Mouse (Mus musculus): ENCODE measurements around the gene Cyp2c50.
"Not testable (repeated sequence)": the region's sequence is repeated elsewhere in the genome, so short reads cannot be mapped to it uniquely, and the experiment has no call there.

Gene Cyp2c50

DNA sequence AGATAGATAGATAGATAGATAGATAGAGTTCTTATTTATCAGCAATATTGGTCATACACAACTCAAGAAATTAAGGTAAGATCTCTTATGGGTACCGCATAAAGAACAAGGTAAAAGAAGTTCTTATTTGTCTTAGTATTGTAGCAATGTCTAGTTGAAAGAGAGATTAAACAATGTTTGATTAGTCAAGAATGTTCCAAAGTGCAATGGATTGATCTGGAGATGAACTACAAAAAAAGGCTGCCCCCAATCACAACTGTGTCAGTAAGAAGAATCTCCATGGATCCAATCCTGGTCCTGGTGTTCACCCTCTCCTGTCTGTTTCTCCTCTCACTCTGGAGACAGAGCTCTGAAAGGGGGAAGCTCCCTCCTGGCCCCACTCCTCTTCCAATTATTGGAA is at the start of gene Cyp2c50:
TSS of gene Cyp2c50 (plus strand) at position 268 of the 400 bp plus-strand sequence.
- not testable (repeated sequence) for DNase-seq (ENCODE audit: low read depth, low spot score)

GRCm38 (mm10) chr19:40073701-40074100 is 15.8 kb upstream of the Cyp2c50 start, which contains the start of gene Cyp2c54:
TSS of gene Cyp2c54 (minus strand) at chr19:40073827.
- no peak for DNase-seq (ENCODE audit: low read depth, low spot score)

- DNase-seq (ENCODE audit: low read depth, low spot score): no peak
Observed at GRCm38 (mm10) chr19:40088381-40088780, 1.1 kb upstream of the Cyp2c50 start.

DNA sequence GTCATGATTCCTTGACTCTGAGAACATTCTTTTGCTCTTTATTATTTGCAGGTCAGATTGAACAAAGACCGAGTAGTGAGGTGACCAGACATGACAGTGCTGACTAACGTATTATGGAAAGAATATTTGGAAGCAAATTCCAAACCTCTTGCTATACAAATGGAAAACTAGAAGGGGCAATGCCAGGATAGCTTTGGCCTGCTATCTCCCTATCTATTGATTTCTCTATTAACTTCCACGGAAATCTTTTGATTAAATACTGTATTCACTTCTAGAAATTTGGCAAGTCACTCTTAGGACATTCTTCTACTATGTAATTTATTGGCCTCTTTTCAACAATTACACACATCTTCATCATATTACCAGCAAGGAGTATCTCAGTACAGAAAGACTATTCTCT is 1.6 kb downstream of the Cyp2c50 start:
- DNase-seq (ENCODE audit: low read depth, low spot score): no peak

DNA sequence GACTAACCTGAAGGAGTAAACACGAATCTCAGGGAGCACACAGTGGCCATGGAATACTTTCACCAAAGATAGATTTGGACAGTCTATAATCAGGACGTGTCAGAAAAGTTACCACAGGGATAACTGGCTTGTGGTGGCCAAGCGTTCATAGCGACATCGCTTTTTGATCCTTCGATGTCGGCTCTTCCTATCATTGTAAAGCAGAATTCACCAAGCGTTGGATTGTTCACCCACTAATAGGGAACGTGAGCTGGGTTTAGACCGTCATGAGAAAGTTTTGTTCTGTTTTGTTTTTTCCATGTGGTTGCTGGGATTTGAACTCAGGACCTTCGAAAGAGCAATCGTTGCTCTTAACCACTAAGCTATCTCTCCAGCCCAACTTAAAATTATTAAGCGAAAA is 30.1 kb downstream of the Cyp2c50 start:
- DNase-seq (ENCODE audit: low read depth, low spot score): not testable (repeated sequence)

GRCm38 (mm10) chr19:40125165-40125564 is 35.7 kb downstream of the Cyp2c50 start:
- DNase-seq (ENCODE audit: low read depth, low spot score): not testable (repeated sequence)

- not testable (repeated sequence) for DNase-seq (ENCODE audit: low read depth, low spot score)
Observed at GRCm38 (mm10) chr19:40126996-40127395, 37.5 kb downstream of the Cyp2c50 start.

Data from retina, adult 2 months (tissue).